Mouse (Mus musculus) liver, postnatal 0 days (tissue): Measurements from ENCODE around the gene Vps37c.

Source experiments
- CTCF ChIP-seq: sonication (generic); IDR thresholded peaks from 2 replicates; pipeline ENCODE4 v1.5.1; 2016; ENCODE audit warnings: antibody characterized with exemption, low read depth
- EP300 ChIP-seq: IDR thresholded peaks from 2 replicates; pipeline ENCODE4 v1.6.1; 2016; ENCODE audit warnings: antibody characterized with exemption, low read depth, mild to moderate bottlenecking

DNA sequence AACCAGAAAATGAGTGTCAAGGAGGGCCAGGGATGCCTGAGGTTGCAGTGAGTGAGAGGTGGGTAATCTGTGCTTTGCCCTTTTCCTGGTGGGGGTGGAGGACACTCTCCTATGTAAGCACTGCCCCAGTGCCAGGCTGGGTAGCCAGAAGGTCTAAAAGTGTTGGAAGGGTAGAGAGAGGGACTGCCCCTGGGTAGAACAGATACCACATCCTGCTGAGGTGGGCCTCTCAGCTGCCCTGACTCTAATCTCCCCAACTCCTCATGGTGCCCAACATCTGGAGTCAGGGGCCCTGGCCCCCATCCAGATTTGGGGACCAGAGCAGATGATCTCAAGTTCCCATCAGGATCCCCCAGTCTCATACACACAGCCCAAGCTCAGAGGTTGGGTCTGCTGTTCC is 68.6 kb downstream of the Vps37c start:
- no peak for TF ChIP-seq CTCF
- no peak for TF ChIP-seq EP300
